Mouse (Mus musculus) lung, postnatal 0 days (tissue): ENCODE measurements at regions not wholly inside any gene's neighbourhood (a gene's known extent, or its start where the extent isn't known, plus 50 kb on each side); places are given as distances from the start of the nearest gene placed in this dataset.

Experiments used
- CTCF ChIP-seq: IDR thresholded peaks from 2 replicates; pipeline ENCODE4 v1.5.1; 2016; ENCODE audit warnings: antibody characterized with exemption, mild to moderate bottlenecking
- EP300 ChIP-seq: IDR thresholded peaks from 2 replicates; pipeline ENCODE4 v1.6.1; 2016; ENCODE audit warnings: antibody characterized with exemption, mild to moderate bottlenecking, control low read depth

- TF ChIP-seq CTCF, result no peak
- no peak for TF ChIP-seq EP300
Measured at GRCm38 (mm10) chr4:64807148-64807547, 316.8 kb upstream of the Pappa start.
